Mouse (Mus musculus): ENCODE data around the gene Ereg.

DNA sequence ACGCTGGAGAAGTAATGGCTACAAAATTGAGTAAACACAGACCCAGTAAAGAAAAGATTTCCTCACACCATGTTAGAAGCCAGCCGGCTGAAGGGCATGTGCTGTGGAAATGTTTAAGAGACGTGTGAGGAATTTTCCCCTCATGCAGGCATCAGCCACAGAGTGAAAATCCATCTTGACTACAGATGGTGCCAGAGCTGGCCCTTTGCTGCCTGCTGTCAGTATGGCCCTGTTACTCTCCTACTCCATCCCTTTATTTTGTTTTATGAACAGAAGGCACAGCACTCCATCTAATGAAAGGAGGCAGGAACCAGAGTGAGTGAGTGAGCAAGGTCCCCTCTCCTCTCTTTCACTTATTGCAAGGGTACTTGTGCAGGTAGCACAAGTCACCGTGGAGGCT lies 2.1 kb upstream of the Ereg start:
- TF ChIP-seq CTCF (IDR thresholded peaks at IDR 0.05; ENCODE audit: extremely low read depth, insufficient read length, insufficient replicate concordance, low read depth, low read length) (no peak), POLR2A (IDR thresholded peaks at IDR 0.05; ENCODE audit: low read depth, low read length) (no peak)

All from small intestine, adult 2 months (tissue).